Mouse (Mus musculus) frontal cortex, postnatal 14 days (tissue): ENCODE results near the gene Ift122.

Experiments
- DNase-seq, 2 experiments: peaks; one replicate each; pipeline ENCODE4 v3.0.0; 2022; ENCODE audit warnings: low spot score in 2 of 2

Ift122 gene

GRCm38 (mm10) chr6:115926416-115926815, 73.1 kb downstream of the Ift122 start:
- DNase-seq = no peak

- no peak for DNase-seq
Observed at GRCm38 (mm10) chr6:115927292-115928242, 74.3 kb downstream of the Ift122 start.

- DNase-seq = no peak
Observed at GRCm38 (mm10) chr6:115930018-115930417, 76.7 kb downstream of the Ift122 start.

- DNase-seq = no peak
Observed at GRCm38 (mm10) chr6:115931639-115932038, 78.4 kb downstream of the Ift122 start, which contains the start of gene Rho. TSS of gene Rho (plus strand) at chr6:115931748.

- DNase-seq = no peak
Observed at GRCm38 (mm10) chr6:115932391-115932790, 79.1 kb downstream of the Ift122 start.

GRCm38 (mm10) chr6:115935544-115935943, 82.3 kb downstream of the Ift122 start:
- DNase-seq = no peak

- DNase-seq = no peak
Observed at GRCm38 (mm10) chr6:115938011-115938410, 84.7 kb downstream of the Ift122 start.

- DNase-seq = no peak
Observed at GRCm38 (mm10) chr6:115938798-115939197, 85.5 kb downstream of the Ift122 start.

GRCm38 (mm10) chr6:115940603-115941002, 87.3 kb downstream of the Ift122 start:
- DNase-seq = no peak

- no peak for DNase-seq
Observed at GRCm38 (mm10) chr6:115941128-115941527, 87.9 kb downstream of the Ift122 start.

- DNase-seq = no peak
Observed at GRCm38 (mm10) chr6:115943498-115944427, 90.5 kb downstream of the Ift122 start.

- DNase-seq = no peak
Observed at GRCm38 (mm10) chr6:115944638-115945037, 91.4 kb downstream of the Ift122 start, which contains the start of gene H1foo. TSS of gene H1foo (plus strand) at chr6:115944938.

GRCm38 (mm10) chr6:115945633-115946032, 92.4 kb downstream of the Ift122 start:
- no peak for DNase-seq

- no peak for DNase-seq
Observed at GRCm38 (mm10) chr6:115946389-115946788, 93.1 kb downstream of the Ift122 start.

GRCm38 (mm10) chr6:115954506-115955074, 101.3 kb downstream of the Ift122 start:
- no peak for DNase-seq

GRCm38 (mm10) chr6:115955169-115955568, 101.9 kb downstream of the Ift122 start:
- no peak for DNase-seq

GRCm38 (mm10) chr6:115955664-115956063, 102.4 kb downstream of the Ift122 start:
- DNase-seq = no peak

GRCm38 (mm10) chr6:115956418-115956921, 103.2 kb downstream of the Ift122 start:
- no peak for DNase-seq

- no peak for DNase-seq
Observed at GRCm38 (mm10) chr6:115956922-115957601, 103.8 kb downstream of the Ift122 start.

- no peak for DNase-seq
Observed at GRCm38 (mm10) chr6:115957681-115958080, 104.4 kb downstream of the Ift122 start.

- DNase-seq = no peak
Observed at GRCm38 (mm10) chr6:115958445-115958844, 105.2 kb downstream of the Ift122 start.
